Mouse (Mus musculus) limb, embryonic 13.5 days (tissue): ENCODE data around the gene Edaradd. TPM values are rescaled to one million over a fixed set of nuclear protein-coding genes. Genes with fewer than 3 reads are reported as not detected.

Source experiments
- ATAC-seq: fragments of 200-750 bp; cut with Nextera tagmentation; 2 replicates; pipeline ENCODE4 v1.8.0; 2017; ENCODE audit warnings: low read depth, moderate number of reproducible peaks, moderate TSS enrichment; ENCODE audit not compliant: low FRiP score
- H3K27ac ChIP-seq: fragments of 300-500 bp; sonication (generic); 2 replicates; pipeline ENCODE4 v1.5.1; 2015; ENCODE audit warnings: inconsistent platforms, mild to moderate bottlenecking, moderate library complexity
- H3K27me3 ChIP-seq: fragments of 300-500 bp; sonication (generic); 2 replicates; pipeline ENCODE4 v1.6.1; 2015; ENCODE audit warnings: mild to moderate bottlenecking, inconsistent platforms
- H3K36me3 ChIP-seq: fragments of 300-500 bp; sonication (generic); 2 replicates; pipeline ENCODE4 v1.6.1; 2015; ENCODE audit warnings: inconsistent platforms, mild to moderate bottlenecking, moderate library complexity
- H3K4me1 ChIP-seq: fragments of 300-500 bp; sonication (generic); 2 replicates; pipeline ENCODE4 v1.6.1; 2015; ENCODE audit warnings: inconsistent platforms
- H3K4me2 ChIP-seq: fragments of 300-500 bp; sonication (generic); replicated peaks from 2 replicates; pipeline ENCODE4 v1.6.1; 2015; ENCODE audit warnings: inconsistent platforms, mild to moderate bottlenecking, moderate library complexity
- H3K4me3 ChIP-seq: fragments of 300-500 bp; sonication (generic); 2 replicates; pipeline ENCODE4 v1.5.1; 2015; ENCODE audit warnings: moderate library complexity, mild to moderate bottlenecking, inconsistent platforms
- H3K9ac ChIP-seq: fragments of 300-500 bp; sonication (generic); 2 replicates; pipeline ENCODE4 v1.6.1; 2015; ENCODE audit warnings: mild to moderate bottlenecking, inconsistent platforms
- H3K9me3 ChIP-seq: fragments of 300-500 bp; sonication (generic); 2 replicates; pipeline ENCODE4 v1.6.1; 2016; ENCODE audit warnings: inconsistent platforms
- WGBS: fragments of 180-500 bp; shearing (Covaris S2); methylation state at CpG from one replicate; pipeline ENCODE4 v1.1.7; 2015; 5-methylcytosine and 5-hydroxymethylcytosine counted together
- polyA plus RNA-seq: library from polyadenylated mRNA; unstranded; fragments of >200 nt; fragmentation: Nextera tagmentation; extraction: Ambion mirVana; gene quantifications from 2 replicates; pipeline ENCODE4 v1.2.1, GENCODE M21; 2015

The Edaradd gene
- polyA plus RNA-seq, 1 experiment from 2014 or later = 3.2 TPM

DNA sequence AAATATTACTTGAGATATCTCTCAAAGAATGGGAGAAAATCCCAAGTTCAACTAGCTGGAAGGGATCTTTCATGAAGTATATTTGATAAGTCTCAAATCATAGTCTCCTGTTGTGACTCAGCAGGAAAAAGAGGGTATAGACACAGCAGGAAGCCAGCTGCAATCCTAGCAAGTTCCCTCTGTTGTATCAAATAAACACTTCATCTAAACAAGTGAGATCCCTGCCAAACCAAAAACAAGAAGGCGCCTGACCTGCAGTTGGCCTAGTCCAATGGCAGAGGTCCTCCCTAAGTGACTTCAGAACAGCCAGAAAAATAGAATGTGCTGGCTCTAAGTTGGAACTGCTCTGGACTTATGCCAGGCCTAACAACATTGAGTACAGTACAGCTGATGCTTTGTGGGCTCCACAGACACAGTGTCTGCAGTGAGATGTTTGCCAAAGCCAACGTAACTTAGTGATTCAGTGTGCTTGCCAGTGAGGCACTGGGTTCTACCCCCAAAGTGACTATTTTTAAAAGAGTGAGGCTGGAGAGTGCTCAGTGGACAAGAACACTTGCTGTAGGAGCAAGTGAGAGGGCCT lies 78.1 kb downstream of the Edaradd start:
- H3K27ac ChIP-seq = no peak overlapping the region
- H3K4me2 ChIP-seq = no peak overlapping the region
- peaks cover 51% of the 10 kb centered on the region for H3K36me3 ChIP-seq
- no peaks in the 10 kb centered on the region for H3K9me3 ChIP-seq
- no peak for ATAC-seq
- H3K4me1 ChIP-seq = no peaks in the 10 kb centered on the region
- no peak overlapping the region for H3K4me3 ChIP-seq
- no peaks in the 10 kb centered on the region for H3K27me3 ChIP-seq
- WGBS = 74% methylated on average over 2 of the region's 2 CpGs
- H3K9ac ChIP-seq = no peak overlapping the region

DNA sequence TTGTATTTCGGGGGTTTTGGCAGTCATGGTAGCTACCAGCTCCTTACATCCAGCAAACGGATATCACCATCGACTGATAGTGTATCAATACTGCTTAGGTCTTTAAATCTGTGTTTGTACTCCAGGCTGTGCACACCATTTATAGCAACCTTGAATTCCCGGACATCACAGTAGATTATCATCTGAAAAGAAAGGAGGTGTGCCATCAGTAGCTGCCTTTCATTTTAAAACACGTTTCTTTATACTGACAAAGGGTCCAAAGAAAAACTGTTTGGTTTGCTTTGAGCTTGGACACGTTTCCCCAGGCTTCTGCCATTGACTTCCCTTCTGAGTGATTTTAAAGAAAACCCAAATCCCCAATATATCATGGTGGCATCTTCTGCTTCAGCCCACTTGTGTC lies 79.4 kb downstream of the Edaradd start:
- H3K27me3 ChIP-seq = no peaks in the 10 kb centered on the region
- H3K4me1 ChIP-seq = no peaks in the 10 kb centered on the region
- no peak overlapping the region for H3K4me3 ChIP-seq
- WGBS = 86% methylated on average over 6 of the region's 6 CpGs
- H3K4me2 ChIP-seq = no peak overlapping the region
- H3K27ac ChIP-seq = no peak overlapping the region
- H3K9ac ChIP-seq = no peak overlapping the region
- H3K36me3 ChIP-seq = peaks cover 54% of the 10 kb centered on the region
- no peaks in the 10 kb centered on the region for H3K9me3 ChIP-seq
- ATAC-seq = no peak

DNA sequence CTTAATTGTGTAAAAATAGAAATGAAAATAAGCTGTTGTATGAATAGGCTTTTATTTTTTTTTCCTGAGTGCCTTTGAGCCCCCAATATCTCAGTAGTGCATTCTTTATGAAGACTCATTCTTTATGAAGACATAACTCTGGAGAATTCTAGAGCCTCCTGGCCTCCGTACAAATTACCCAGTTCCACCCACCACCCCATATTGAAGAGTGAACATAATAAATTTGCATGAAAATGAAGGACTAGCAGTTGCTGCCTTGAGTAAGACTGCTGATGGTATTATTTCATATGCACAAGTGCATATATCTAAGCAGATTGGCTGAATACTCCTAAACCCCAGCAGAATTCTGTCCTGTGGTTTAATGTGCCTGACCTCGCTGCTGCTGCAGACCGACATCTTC lies 80.7 kb downstream of the Edaradd start:
- no peaks in the 10 kb centered on the region for H3K4me1 ChIP-seq

DNA sequence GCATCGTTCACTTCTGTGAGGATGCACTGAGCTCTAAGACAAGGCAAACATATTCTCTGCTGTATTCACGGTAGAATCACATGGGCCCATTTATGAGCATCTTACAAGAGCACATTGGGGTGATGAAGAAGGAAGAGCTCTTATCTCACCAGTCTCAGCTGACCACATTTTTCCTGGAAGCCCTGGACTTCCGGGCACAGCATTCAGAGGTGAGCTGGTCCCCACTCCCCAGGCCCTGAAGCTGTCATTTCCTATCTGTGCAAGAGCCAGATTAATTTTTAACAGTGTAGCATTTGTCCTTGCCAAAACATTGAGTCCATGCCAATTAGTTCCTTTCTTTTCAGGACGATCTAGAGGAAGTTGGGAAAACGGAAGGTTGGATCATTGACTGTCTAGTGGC lies 86.4 kb downstream of the Edaradd start:
- peaks cover 91% of the 10 kb centered on the region for H3K36me3 ChIP-seq
- no peaks in the 10 kb centered on the region for H3K9me3 ChIP-seq
- H3K4me1 ChIP-seq = no peaks in the 10 kb centered on the region
- H3K4me2 ChIP-seq = no peak overlapping the region
- H3K27ac ChIP-seq = no peak overlapping the region
- ATAC-seq = no peak
- no peak overlapping the region for H3K4me3 ChIP-seq
- H3K9ac ChIP-seq = no peak overlapping the region
- WGBS = 90% methylated on average over 5 of the region's 5 CpGs
- H3K27me3 ChIP-seq = no peaks in the 10 kb centered on the region

More for the DNA sequence above, 80.7 kb downstream of the Edaradd start:
- H3K9ac ChIP-seq = no peak overlapping the region
- H3K27ac ChIP-seq = no peak overlapping the region
- no peak for ATAC-seq
- no peak overlapping the region for H3K4me3 ChIP-seq
- H3K9me3 ChIP-seq = no peaks in the 10 kb centered on the region
- peaks cover 66% of the 10 kb centered on the region for H3K36me3 ChIP-seq
- no peak overlapping the region for H3K4me2 ChIP-seq
- 91% methylated on average over 3 of the region's 3 CpGs for WGBS
- H3K27me3 ChIP-seq = no peaks in the 10 kb centered on the region

DNA sequence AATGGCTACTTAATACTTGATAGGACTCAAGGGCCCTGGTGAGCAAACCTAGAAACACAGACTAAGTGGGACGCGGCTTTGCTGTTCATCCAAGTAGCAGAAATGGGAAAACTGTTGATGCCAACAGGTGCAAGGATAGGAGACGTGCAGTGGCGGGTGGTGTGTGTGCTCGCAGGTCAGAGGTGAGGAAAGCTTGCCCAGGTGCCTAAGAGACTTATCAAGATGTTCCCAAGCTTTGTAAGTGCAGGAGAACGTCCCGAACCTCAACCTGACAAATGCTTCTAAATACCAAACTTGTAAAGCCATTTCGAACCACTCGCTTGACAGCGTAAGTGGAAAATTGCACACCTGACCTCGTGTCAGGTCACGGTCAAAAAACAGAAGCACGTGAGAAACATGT lies 91.7 kb downstream of the Edaradd start:
- H3K4me2 ChIP-seq = no peak overlapping the region
- H3K36me3 ChIP-seq = peaks cover 93% of the 10 kb centered on the region
- H3K4me3 ChIP-seq = no peak overlapping the region
- no peaks in the 10 kb centered on the region for H3K27me3 ChIP-seq
- no peak overlapping the region for H3K27ac ChIP-seq
- H3K9me3 ChIP-seq = no peaks in the 10 kb centered on the region
- no peaks in the 10 kb centered on the region for H3K4me1 ChIP-seq
- ATAC-seq = no peak
- 93% methylated on average over 13 of the region's 13 CpGs for WGBS
- no peak overlapping the region for H3K9ac ChIP-seq

Other genes with a start within 250 kb of the Edaradd start
- gene Actn2, start 179.7 kb downstream of the Edaradd start, polyA plus RNA-seq = 161 and 166 TPM in 2 replicates
- 16.1 and 19.0 TPM in 2 replicates for gene Heatr1, start 125.4 kb downstream of the Edaradd start, polyA plus RNA-seq
- gene Lgals8, start 55.5 kb downstream of the Edaradd start, polyA plus RNA-seq = 17.9 and 18.9 TPM in 2 replicates
- 5.5 and 5.7 TPM in 2 replicates for gene Ero1lb, start 45.4 kb upstream of the Edaradd start, polyA plus RNA-seq